Mouse (Mus musculus) brain, embryonic 14.5 days (tissue): ENCODE results near the gene Resp18. TPM values are rescaled to one million over a fixed set of nuclear protein-coding genes. Genes with fewer than 3 reads are reported as not detected.

Source experiments
- DNase-seq: peaks from one replicate; pipeline ENCODE4 v3.0.0-alpha.2; 2011; ENCODE audit warnings: low read depth
- CTCF ChIP-seq: fragments of 200-500 bp; IDR thresholded peaks from 2 replicates; pipeline ENCODE4 v1.5.1; 2012; ENCODE audit warnings: inconsistent platforms, mild to moderate bottlenecking, moderate library complexity, borderline replicate concordance; ENCODE audit not compliant: insufficient read depth, insufficient read length; ENCODE audit errors: extremely low read depth
- POLR2A ChIP-seq: fragments of 200-500 bp; IDR thresholded peaks from 2 replicates; pipeline ENCODE4 v1.6.1; 2012; ENCODE audit warnings: mild to moderate bottlenecking, inconsistent platforms, borderline replicate concordance; ENCODE audit not compliant: poor library complexity, insufficient read depth, insufficient read length, severe bottlenecking; ENCODE audit errors: extremely low read depth
- polyA plus RNA-seq: library from polyadenylated mRNA; depleted of rRNA; stranded (reverse); fragments of >200 nt; gene quantifications from 2 replicates; pipeline ENCODE4 v1.2.3, GENCODE M21; 2012

Gene Resp18
- polyA plus RNA-seq, 1 experiment = 87.2 TPM

- no peak for DNase-seq
- TF ChIP-seq POLR2A = no peak
- TF ChIP-seq CTCF = no peak
These were observed 16.1 kb upstream of the Resp18 start for GRCm38 (mm10) chr1:75294294-75294693.

- DNase-seq = no peak
- TF ChIP-seq CTCF (no peak), POLR2A (no peak)
These were observed 15.1 kb upstream of the Resp18 start for GRCm38 (mm10) chr1:75293331-75293701.

- DNase-seq = no peak
- TF ChIP-seq POLR2A = no peak
- no peak for TF ChIP-seq CTCF
These were observed 14.5 kb upstream of the Resp18 start for GRCm38 (mm10) chr1:75292476-75293330.

- no peak for DNase-seq
These were observed 13.1 kb upstream of the Resp18 start for GRCm38 (mm10) chr1:75291321-75291720.

GRCm38 (mm10) chr1:75290582-75290981, 12.4 kb upstream of the Resp18 start:
- peak; percentile 42; the same call in 1 of the 2 replicates for TF ChIP-seq CTCF
- TF ChIP-seq POLR2A = no peak
- peak; percentile 77 for DNase-seq

More at GRCm38 (mm10) chr1:75291321-75291720, 13.1 kb upstream of the Resp18 start:
- TF ChIP-seq POLR2A (no peak), CTCF (no peak)

GRCm38 (mm10) chr1:75289888-75290431, 11.7 kb upstream of the Resp18 start:
- TF ChIP-seq CTCF (no peak), POLR2A (no peak)
- peak; percentile 52 for DNase-seq

- no peak for TF ChIP-seq CTCF
- TF ChIP-seq POLR2A = no peak
- DNase-seq = peak; percentile 96
These were observed 11.2 kb upstream of the Resp18 start for GRCm38 (mm10) chr1:75289376-75289775.

- no peak for TF ChIP-seq CTCF
- TF ChIP-seq POLR2A = no peak
- no peak for DNase-seq
These were observed 6.7 kb upstream of the Resp18 start for GRCm38 (mm10) chr1:75284911-75285310.

- TF ChIP-seq CTCF (no peak), POLR2A (no peak)
These were observed 4.8 kb upstream of the Resp18 start for GRCm38 (mm10) chr1:75283017-75283416.

GRCm38 (mm10) chr1:75277195-75278188, 723 bp downstream of the Resp18 start:
- DNase-seq = peak; percentile 50
- no peak for TF ChIP-seq CTCF
- TF ChIP-seq POLR2A = no peak

More at GRCm38 (mm10) chr1:75283017-75283416, 4.8 kb upstream of the Resp18 start:
- DNase-seq = peak; percentile 64

GRCm38 (mm10) chr1:75264091-75264880, 13.9 kb downstream of the Resp18 start, which contains the start of gene Ptprn:
TSS of gene Ptprn (minus strand) at chr1:75264502.
- no peak for TF ChIP-seq POLR2A
- TF ChIP-seq CTCF = peak; percentile 27; the same call in 1 of the 2 replicates
- DNase-seq = peak; percentile 73
